In the genomic region with DNA sequence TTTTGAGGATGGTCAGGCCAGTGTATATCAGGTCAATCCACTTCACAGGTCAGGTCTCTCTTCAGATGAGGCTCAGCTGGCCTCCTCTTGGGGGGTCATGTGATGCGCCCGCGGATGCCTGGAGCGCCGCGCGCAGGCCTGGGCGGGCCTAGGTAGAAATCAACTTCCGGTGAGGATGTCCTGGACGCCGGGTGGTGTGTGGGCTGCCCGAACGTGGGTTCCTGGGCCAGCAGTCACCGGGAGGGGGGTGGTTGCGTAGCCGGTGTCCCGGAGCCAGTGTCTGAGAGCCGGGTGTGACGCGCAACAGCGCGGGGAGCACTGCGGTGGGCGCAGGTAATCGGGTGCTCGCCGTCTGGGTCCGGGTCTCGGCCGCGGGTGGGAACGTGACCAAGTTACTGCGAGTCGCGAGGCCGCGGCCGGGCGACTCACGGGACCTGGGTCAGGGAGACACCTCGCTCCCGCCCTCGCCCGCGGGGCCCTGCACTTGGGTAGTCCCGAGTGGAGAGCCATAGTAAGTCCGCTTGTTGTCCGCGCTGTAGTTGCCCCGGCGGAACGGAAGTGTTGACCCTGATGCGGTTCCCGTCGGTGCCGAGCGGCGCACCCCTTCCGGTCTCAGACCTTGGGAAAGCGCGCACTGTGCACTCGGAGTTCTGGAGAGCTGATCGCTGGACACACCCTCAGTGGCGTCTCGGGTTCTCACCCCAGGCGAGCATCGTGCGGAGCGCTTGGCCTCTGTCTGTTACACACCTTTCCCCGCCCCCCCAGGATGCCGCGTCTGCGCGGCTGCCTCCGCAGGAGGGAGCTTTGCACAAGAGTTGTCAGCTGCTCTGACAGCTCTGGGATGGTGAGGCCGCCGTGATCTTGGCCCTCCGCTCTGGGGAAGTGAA, we compare ENCODE assay signal across 8 mouse cellular contexts. TPM values are rescaled to one million over a fixed set of nuclear protein-coding genes. Genes with fewer than 3 reads are reported as not detected.
DNase-seq lines count a peak whose midpoint lies in the region; ATAC-seq lines count a peak whose summit lies in the region.

A gene (plus strand): TSS at position 102 of the 887 bp plus-strand sequence.

- H3K4me2 ChIP-seq in hindbrain, embryonic 16.5 days (ENCODE audit: low read length), result peak within 1 kb of the TSS; percentile 75

- peaks cover 4% of the 10 kb centered on the region for H3K4me1 ChIP-seq in hindbrain, embryonic 16.5 days (ENCODE audit: control insufficient read depth, insufficient read depth, low read depth, low read length)

- WGBS in hindbrain, embryonic 16.5 days, result under 1% methylated on average over 78 of the region's 78 CpGs
- under 1% methylated on average over 63 of the region's 78 CpGs for WGBS in macrophage (ENCODE audit: missing documents)

- H3K79me2 ChIP-seq in macrophage (ENCODE audit: inconsistent target), result no peaks in the 10 kb centered on the region

- peak within 1 kb of the TSS; percentile 82 for H3K9ac ChIP-seq in hindbrain, embryonic 16.5 days (ENCODE audit: low read depth, low read length)

- peak within 1 kb of the TSS; percentile 55 for H3K4me3 ChIP-seq in hindbrain, embryonic 16.5 days (ENCODE audit: low read length)
- H3K4me3 ChIP-seq in macrophage (ENCODE audit: inconsistent target), result peak within 1 kb of the TSS; percentile 53

- H3K27me3 ChIP-seq in hindbrain, embryonic 16.5 days (replicated peaks; ENCODE audit: control insufficient read depth, insufficient read depth, low read length), result no peaks in the 10 kb centered on the region

- no peaks in the 10 kb centered on the region for H3K9me3 ChIP-seq in hindbrain, embryonic 16.5 days (ENCODE audit: control insufficient read depth, low read length)

- no peaks in the 10 kb centered on the region for H3K36me3 ChIP-seq in hindbrain, embryonic 16.5 days (ENCODE audit: control insufficient read depth, insufficient read depth, low read length)
- H3K36me3 ChIP-seq in macrophage (ENCODE audit: inconsistent target), result no peaks in the 10 kb centered on the region

- peak; percentile 83 for DNase-seq in WW6 (ENCODE audit: low read depth, low spot score)
- peak; percentile 79 to 94 for DNase-seq in cerebellum, postnatal 4 days (ENCODE audit: low spot score in 2 of 2)
- peak; percentile 93 for DNase-seq in gastrocnemius, adult 18-20 months (ENCODE audit: low spot score)
- peak; percentile 89 to 90 for DNase-seq in left cerebral cortex, adult 18-20 months (ENCODE audit: low spot score in 2 of 2)
- peak; percentile 90 for DNase-seq in right cerebral cortex, adult 18-20 months
- DNase-seq in urinary bladder, postnatal 10 days (ENCODE audit: low spot score), result peak; percentile 76

- ATAC-seq in hindbrain, embryonic 16.5 days, result peak; percentile 97

- H3K27ac ChIP-seq in hindbrain, embryonic 16.5 days (ENCODE audit: low read depth, low read length), result peak within 1 kb of the TSS; percentile 78
- 0 out of 2 replicates have a peak within 1 kb of the TSS, but pooled peaks have one; percentile 15 for H3K27ac ChIP-seq in macrophage

RNA-seq across cellular contexts. Expression of the gene that starts here (rescaled TPM):
- total RNA-seq in gastrocnemius, adult 18-20 months (2021), result 10 to 100 TPM; 84.8 to 92.0 TPM
- polyA plus RNA-seq in hindbrain, embryonic 16.5 days (2015; fragmentation: Nextera tagmentation; extraction: Ambion mirVana), result 46.0 and 49.2 TPM in 2 replicates
- 10 to 100 TPM; 35.2 to 37.6 TPM for total RNA-seq in left cerebral cortex, adult 18-20 months (2021)
- total RNA-seq in macrophage (2018; cell fraction: chromatin; rRNA removed), result 10 to 100 TPM in 16 of 26 experiments, 1 to 10 TPM in 10; 2.0 to 19.2 (median 11.2) TPM
- 10 to 100 TPM in 24 of 26 experiments, 1 to 10 TPM in 2; 9.6 to 17.3 (median 13.3) TPM for total RNA-seq in macrophage (2018; cell fraction: cytosol; rRNA removed)
- 10 to 100 TPM in 7 of 26 experiments, 1 to 10 TPM in 19; 2.7 to 14.0 (median 9.1) TPM for total RNA-seq in macrophage (2018; cell fraction: nucleus; rRNA removed)
- polyA plus RNA-seq in macrophage (2018), result 13.0 to 23.3 TPM (median 13.1 TPM) in 3 replicates

Comparison
In these comparisons a context has a peak if more than half of its experiments do, and no peak if none do; other contexts are left out.
1. Peak in every context shown above with its lines: DNase-seq, ATAC-seq, H3K4me3 ChIP-seq and H3K27ac ChIP-seq.